Mouse (Mus musculus) right cerebral cortex, postnatal 14 days (tissue): Measurements from ENCODE around the gene Clec11a.

Experiments
- DNase-seq: peaks from one replicate; pipeline ENCODE4 v3.0.0; 2022

Gene Clec11a

GRCm38 (mm10) chr7:44276461-44277249 is 30.0 kb downstream of the Clec11a start:
- DNase-seq, result no peak

- DNase-seq, result no peak
These were observed 31.2 kb downstream of the Clec11a start for GRCm38 (mm10) chr7:44275546-44275945.

GRCm38 (mm10) chr7:44274096-44274495 is 32.6 kb downstream of the Clec11a start:
- no peak for DNase-seq

GRCm38 (mm10) chr7:44273446-44273845 is 33.3 kb downstream of the Clec11a start:
- DNase-seq, result no peak

- no peak for DNase-seq
These were observed 34.2 kb downstream of the Clec11a start for GRCm38 (mm10) chr7:44272546-44272945.

- no peak for DNase-seq
These were observed 35.4 kb downstream of the Clec11a start for GRCm38 (mm10) chr7:44271309-44271708.

- DNase-seq, result no peak
These were observed 37.3 kb downstream of the Clec11a start for GRCm38 (mm10) chr7:44269397-44269796.

GRCm38 (mm10) chr7:44268117-44268516 is 38.6 kb downstream of the Clec11a start:
- DNase-seq, result no peak

- DNase-seq, result peak; percentile 95
These were observed 43.7 kb downstream of the Clec11a start for GRCm38 (mm10) chr7:44262791-44263643.

- DNase-seq, result no peak
These were observed 45.6 kb downstream of the Clec11a start, which contains the start of gene Gm15517 for GRCm38 (mm10) chr7:44261147-44261546. Gene Gm15517, plus strand, starts transcription at chr7:44261447.

- no peak for DNase-seq
These were observed 46.3 kb downstream of the Clec11a start for GRCm38 (mm10) chr7:44260410-44260809.

- no peak for DNase-seq
These were observed 49.4 kb downstream of the Clec11a start, which contains the start of gene Acp4 for GRCm38 (mm10) chr7:44257278-44257677. Gene Acp4, minus strand, starts transcription at chr7:44257378.

GRCm38 (mm10) chr7:44254930-44255329 is 51.8 kb downstream of the Clec11a start:
- no peak for DNase-seq

- no peak for DNase-seq
These were observed 53.6 kb downstream of the Clec11a start for GRCm38 (mm10) chr7:44253023-44253616.
